Mouse (Mus musculus) liver, embryonic 12.5 days (tissue): ENCODE data around the gene Gm49405. TPM values are rescaled to one million over a fixed set of nuclear protein-coding genes. Genes with fewer than 3 reads are reported as not detected.

Experiments used
- ATAC-seq: fragments of 200-750 bp; cut with Nextera tagmentation; 2 replicates; pipeline ENCODE4 v1.8.0; 2017; ENCODE audit warnings: moderate number of reproducible peaks, mild to moderate bottlenecking, moderate library complexity
- H3K27ac ChIP-seq: fragments of 300-500 bp; sonication (generic); 2 replicates; pipeline ENCODE4 v1.5.1; 2016; ENCODE audit warnings: mild to moderate bottlenecking
- H3K27me3 ChIP-seq: fragments of 300-500 bp; sonication (generic); replicated peaks from 2 replicates; pipeline ENCODE4 v1.6.1; 2016; ENCODE audit warnings: mild to moderate bottlenecking, moderate library complexity
- H3K36me3 ChIP-seq: fragments of 300-500 bp; sonication (generic); 2 replicates; pipeline ENCODE4 v1.6.1; 2016; ENCODE audit warnings: mild to moderate bottlenecking, moderate library complexity
- H3K4me1 ChIP-seq: fragments of 300-500 bp; sonication (generic); 2 replicates; pipeline ENCODE4 v1.6.1; 2016
- H3K4me2 ChIP-seq: fragments of 300-500 bp; sonication (generic); 2 replicates; pipeline ENCODE4 v1.6.1; 2016; ENCODE audit warnings: mild to moderate bottlenecking, moderate library complexity
- H3K4me3 ChIP-seq: fragments of 300-500 bp; sonication (generic); 2 replicates; pipeline ENCODE4 v1.5.1; 2016; ENCODE audit warnings: mild to moderate bottlenecking, moderate library complexity
- H3K9ac ChIP-seq: fragments of 300-500 bp; sonication (generic); 2 replicates; pipeline ENCODE4 v1.6.1; 2016; ENCODE audit warnings: mild to moderate bottlenecking, moderate library complexity
- H3K9me3 ChIP-seq: fragments of 300-500 bp; sonication (generic); replicated peaks from 2 replicates; pipeline ENCODE4 v1.6.1; 2016; ENCODE audit warnings: mild to moderate bottlenecking, moderate library complexity
- WGBS: fragments of 180-500 bp; shearing (Covaris S2); methylation state at CpG from one replicate; pipeline ENCODE4 v1.1.7; 2016; ENCODE audit not compliant: insufficient replicate concordance; 5-methylcytosine and 5-hydroxymethylcytosine counted together
- polyA plus RNA-seq: library from polyadenylated mRNA; unstranded; fragments of >200 nt; fragmentation: Nextera tagmentation; extraction: Ambion mirVana; gene quantifications from 2 replicates; pipeline ENCODE4 v1.2.1, GENCODE M21; 2016

The Gm49405 gene
- polyA plus RNA-seq, 1 experiment from 2014 or later, result 1.1 TPM

DNA sequence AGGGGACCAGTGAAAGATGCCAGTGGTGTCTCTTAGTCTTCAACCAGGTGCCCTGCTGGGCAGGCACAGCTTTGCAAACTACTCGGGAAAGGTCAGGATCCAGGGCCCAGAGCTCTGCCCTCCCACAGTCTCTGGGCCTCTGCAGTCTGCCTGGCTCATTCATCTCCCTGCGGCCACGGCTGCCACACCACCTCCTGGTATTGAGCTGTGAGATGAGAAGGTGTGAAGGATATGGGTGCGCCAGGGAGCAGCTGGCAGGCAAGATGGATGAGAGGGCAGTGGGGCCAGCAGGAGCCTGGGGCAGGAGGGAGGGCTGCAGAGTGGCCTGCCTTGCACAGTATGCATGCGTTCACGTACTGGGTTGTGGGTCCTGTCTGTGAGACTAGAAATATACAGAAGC, 9.6 kb upstream of the Gm49405 start:
- H3K4me2 ChIP-seq, result no peak overlapping the region
- peaks cover 23% of the 10 kb centered on the region for H3K4me1 ChIP-seq
- no peak overlapping the region for H3K27ac ChIP-seq
- no peak overlapping the region for H3K9ac ChIP-seq
- peaks cover 5% of the 10 kb centered on the region; the same call in 1 of the 2 replicates for H3K36me3 ChIP-seq
- no peaks in the 10 kb centered on the region for H3K9me3 ChIP-seq
- 55% methylated on average over 6 of the region's 6 CpGs for WGBS
- H3K4me3 ChIP-seq, result no peak overlapping the region
- ATAC-seq, result no peak
- H3K27me3 ChIP-seq, result peaks cover 24% of the 10 kb centered on the region

DNA sequence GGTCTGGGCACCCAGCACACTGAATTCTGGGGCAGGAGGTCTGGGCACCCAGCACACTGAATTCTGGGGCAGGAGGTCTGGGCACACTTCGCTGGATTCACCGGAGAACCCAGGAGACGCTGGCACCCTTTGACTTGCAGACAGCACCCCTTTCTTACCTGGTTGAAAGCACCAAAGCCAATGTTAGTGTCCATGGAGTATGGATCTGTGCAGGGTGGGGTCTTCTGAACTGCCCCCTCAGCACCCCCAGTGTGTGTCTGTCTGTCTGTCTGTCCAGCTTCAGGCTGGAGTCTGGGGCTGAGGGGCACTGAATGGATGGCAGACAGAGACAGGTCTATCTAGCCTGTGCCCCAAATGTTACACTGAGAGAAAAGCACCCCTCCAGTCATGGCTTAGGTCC, 8.9 kb upstream of the Gm49405 start:
- H3K4me1 ChIP-seq, result peaks cover 15% of the 10 kb centered on the region
- H3K27me3 ChIP-seq, result peaks cover 28% of the 10 kb centered on the region
- H3K9ac ChIP-seq, result no peak overlapping the region
- H3K27ac ChIP-seq, result no peak overlapping the region
- ATAC-seq, result no peak
- no peak overlapping the region for H3K4me2 ChIP-seq
- no peak overlapping the region for H3K4me3 ChIP-seq
- H3K36me3 ChIP-seq, result peaks cover 5% of the 10 kb centered on the region; the same call in 1 of the 2 replicates
- no peaks in the 10 kb centered on the region for H3K9me3 ChIP-seq
- WGBS, result 86% methylated on average over 3 of the region's 3 CpGs

DNA sequence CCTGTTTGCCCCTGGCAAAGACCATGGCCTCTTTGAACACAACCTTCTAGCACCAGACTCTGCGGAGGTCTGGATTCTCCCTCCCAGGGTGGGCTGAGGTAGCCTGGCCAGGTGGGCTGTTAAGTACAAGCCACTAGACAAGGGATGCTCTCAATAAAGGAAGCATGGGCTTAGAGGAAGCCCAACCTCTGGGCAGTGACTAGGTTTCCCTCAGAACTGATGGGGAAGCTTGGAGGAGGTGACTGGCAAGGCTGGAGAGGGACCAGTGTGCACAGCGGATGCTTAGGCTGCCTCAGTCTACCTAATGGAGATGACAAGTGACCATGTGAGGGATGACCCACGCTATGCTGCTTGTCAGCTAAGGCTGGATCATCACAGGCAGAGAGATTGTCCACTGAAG, 8.5 kb upstream of the Gm49405 start:
- Histone ChIP-seq H3K4me1 (peaks cover 11% of the 10 kb centered on the region), H3K27me3 (peaks cover 28% of the 10 kb centered on the region), H3K9me3 (no peaks in the 10 kb centered on the region), H3K4me2 (no peak overlapping the region), H3K27ac (no peak overlapping the region), H3K4me3 (no peak overlapping the region), H3K36me3 (peaks cover 5% of the 10 kb centered on the region; the same call in 1 of the 2 replicates), H3K9ac (no peak overlapping the region)
- no peak for ATAC-seq
- WGBS, result 68% methylated on average over 3 of the region's 3 CpGs

DNA sequence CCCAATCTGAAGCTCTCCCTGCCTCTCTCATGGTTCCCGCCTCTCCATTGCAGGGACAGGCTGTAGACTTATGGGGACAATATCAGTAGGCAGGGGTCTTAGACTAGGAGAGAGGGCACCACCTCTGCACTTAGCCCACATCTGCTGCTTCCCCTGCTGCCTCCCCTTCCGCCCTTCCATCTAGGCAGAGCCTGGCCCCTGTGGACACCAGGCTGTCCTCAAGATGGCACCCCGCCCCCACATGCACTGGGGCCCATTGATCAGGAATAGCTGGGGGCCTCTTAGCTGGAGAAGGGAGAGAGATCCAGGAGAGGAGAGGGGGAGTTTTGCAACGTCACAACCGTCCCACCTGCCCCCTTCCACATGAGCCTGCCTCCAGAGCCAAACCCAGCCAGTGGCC, 8.0 kb upstream of the Gm49405 start, which contains the start of gene Tbx10:
Gene Tbx10 (plus strand): TSS at position 337 of the 400 bp plus-strand sequence.
- WGBS, result 40% methylated on average over 5 of the region's 5 CpGs
- Histone ChIP-seq H3K27me3 (peaks cover 28% of the 10 kb centered on the region), H3K36me3 (peaks cover 5% of the 10 kb centered on the region; the same call in 1 of the 2 replicates), H3K9me3 (no peaks in the 10 kb centered on the region), H3K27ac (no peak within 1 kb of the TSS), H3K4me3 (no peak within 1 kb of the TSS), H3K4me2 (no peak within 1 kb of the TSS), H3K4me1 (0 out of 2 replicates have a peak, but pooled peaks cover 9% of the 10 kb centered on the region), H3K9ac (no peak within 1 kb of the TSS)
- ATAC-seq, result no peak

DNA sequence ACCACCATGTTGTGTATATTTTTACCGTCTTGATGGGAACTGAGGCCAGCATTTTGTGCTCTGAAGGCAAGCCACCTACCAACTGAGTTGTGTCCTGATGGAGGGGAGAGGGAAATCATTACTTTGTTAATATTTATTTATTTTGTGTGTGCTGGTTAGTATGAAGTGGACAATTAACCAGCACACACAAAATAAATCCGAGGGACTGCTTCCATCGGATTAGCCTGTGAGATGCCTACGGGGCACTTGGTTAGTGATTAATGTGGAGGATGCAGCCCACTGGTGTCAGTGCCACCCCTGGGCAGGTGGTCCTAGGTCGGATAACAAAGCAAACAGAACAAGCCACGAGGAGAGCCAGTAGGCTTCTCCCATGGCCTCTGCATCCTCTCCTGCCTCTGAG, 5.5 kb upstream of the Gm49405 start:
- no peaks in the 10 kb centered on the region for H3K9me3 ChIP-seq
- H3K9ac ChIP-seq, result no peak overlapping the region
- ATAC-seq, result no peak
- H3K27me3 ChIP-seq, result peaks cover 31% of the 10 kb centered on the region
- peaks cover 21% of the 10 kb centered on the region for H3K4me1 ChIP-seq
- H3K4me2 ChIP-seq, result no peak overlapping the region
- H3K4me3 ChIP-seq, result no peak overlapping the region
- H3K27ac ChIP-seq, result no peak overlapping the region
- 58% methylated on average over 6 of the region's 6 CpGs for WGBS
- no peaks in the 10 kb centered on the region for H3K36me3 ChIP-seq

DNA sequence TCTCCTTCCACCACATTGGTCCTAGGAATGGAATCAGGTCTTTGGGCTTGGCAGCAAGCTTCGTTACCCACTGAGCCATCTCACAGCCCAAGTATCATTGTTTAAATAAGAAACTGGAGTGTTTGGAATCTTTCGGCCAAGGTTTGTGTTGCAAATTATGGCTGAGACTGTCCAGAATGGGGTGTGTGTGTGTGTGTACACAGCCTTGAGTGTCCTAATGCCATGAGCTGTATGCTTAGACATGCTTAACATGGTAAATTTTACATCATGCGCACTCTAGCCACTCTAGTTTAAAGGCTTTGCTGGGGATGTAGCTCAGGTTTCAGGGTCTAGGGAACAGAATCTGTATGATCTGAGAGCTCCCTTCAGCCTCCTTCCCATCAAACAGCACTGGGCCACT, 4.9 kb upstream of the Gm49405 start:
- WGBS, result 81% methylated on average over 3 of the region's 3 CpGs
- ATAC-seq, result no peak
- H3K27me3 ChIP-seq, result peaks cover 31% of the 10 kb centered on the region
- H3K4me1 ChIP-seq, result peaks cover 21% of the 10 kb centered on the region
- no peak overlapping the region for H3K27ac ChIP-seq
- H3K36me3 ChIP-seq, result no peaks in the 10 kb centered on the region
- H3K9me3 ChIP-seq, result no peaks in the 10 kb centered on the region
- no peak overlapping the region for H3K4me3 ChIP-seq
- no peak overlapping the region for H3K4me2 ChIP-seq
- no peak overlapping the region for H3K9ac ChIP-seq

DNA sequence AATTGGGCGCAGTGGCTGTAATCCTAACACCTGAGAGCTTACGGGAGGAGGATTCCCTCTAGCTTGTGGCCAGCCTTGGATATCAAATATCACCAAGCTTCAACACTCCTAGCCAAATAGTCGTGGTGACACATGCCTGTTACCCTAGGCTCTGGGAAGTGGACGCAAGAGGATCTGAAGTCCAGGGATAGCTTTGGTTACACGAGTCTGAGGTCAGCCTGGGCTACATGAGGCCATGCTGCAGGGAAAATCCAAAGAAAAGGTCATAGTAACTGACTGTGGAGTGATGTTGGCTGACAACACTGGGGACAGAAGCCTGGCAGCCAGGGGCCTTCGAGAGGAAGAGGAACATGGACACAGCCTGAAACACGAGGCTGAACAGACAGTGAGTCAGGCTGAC, 4.3 kb upstream of the Gm49405 start:
- Histone ChIP-seq H3K27ac (no peak overlapping the region), H3K4me2 (no peak overlapping the region), H3K27me3 (peaks cover 31% of the 10 kb centered on the region), H3K36me3 (no peaks in the 10 kb centered on the region), H3K4me1 (peaks cover 27% of the 10 kb centered on the region), H3K9me3 (no peaks in the 10 kb centered on the region), H3K9ac (no peak overlapping the region), H3K4me3 (no peak overlapping the region)
- ATAC-seq, result no peak
- WGBS, result 58% methylated on average over 7 of the region's 7 CpGs

DNA sequence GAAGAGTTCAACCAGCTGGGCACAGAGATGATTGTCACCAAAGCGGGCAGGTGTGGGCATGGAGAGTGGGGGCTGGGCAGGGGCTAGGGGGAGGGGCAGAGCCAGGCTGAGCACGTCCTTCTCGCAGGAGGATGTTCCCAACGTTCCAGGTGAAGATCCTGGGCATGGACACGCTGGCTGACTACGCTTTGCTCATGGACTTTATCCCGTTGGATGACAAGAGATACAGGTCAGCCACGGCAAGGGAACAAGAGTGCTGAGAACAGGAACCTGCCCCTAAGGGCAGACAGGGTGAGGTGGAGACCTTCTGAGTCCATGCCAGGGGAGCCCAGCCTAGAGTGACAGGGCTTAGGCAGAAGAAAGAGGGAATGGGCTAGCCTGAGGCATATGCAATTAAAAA, 3.7 kb upstream of the Gm49405 start:
- peaks cover 28% of the 10 kb centered on the region for H3K27me3 ChIP-seq
- ATAC-seq, result no peak
- no peak overlapping the region for H3K4me2 ChIP-seq
- H3K4me3 ChIP-seq, result no peak overlapping the region
- no peak overlapping the region for H3K9ac ChIP-seq
- no peak overlapping the region for H3K27ac ChIP-seq
- no peaks in the 10 kb centered on the region for H3K36me3 ChIP-seq
- 71% methylated on average over 8 of the region's 8 CpGs for WGBS
- H3K9me3 ChIP-seq, result no peaks in the 10 kb centered on the region
- peaks cover 34% of the 10 kb centered on the region for H3K4me1 ChIP-seq

DNA sequence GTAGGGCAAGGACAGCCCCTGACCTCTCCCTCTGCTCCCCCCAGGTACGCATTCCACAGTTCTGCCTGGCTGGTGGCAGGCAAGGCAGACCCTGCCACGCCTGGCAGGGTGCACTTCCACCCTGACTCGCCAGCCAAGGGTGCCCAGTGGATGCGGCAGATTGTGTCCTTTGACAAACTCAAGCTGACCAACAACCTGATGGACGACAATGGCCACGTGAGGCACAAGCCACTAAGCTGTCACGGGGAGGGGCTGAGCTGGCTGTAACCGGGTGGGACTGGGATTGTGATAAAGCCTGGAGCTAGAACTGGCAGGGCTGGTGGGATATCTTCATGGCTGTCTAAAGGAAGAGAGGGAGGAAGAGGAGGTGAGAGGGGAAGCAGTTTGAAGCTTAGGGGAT, 3.2 kb upstream of the Gm49405 start:
- WGBS, result 50% methylated on average over 8 of the region's 8 CpGs
- Histone ChIP-seq H3K27me3 (peaks cover 23% of the 10 kb centered on the region), H3K4me3 (no peak overlapping the region), H3K36me3 (no peaks in the 10 kb centered on the region), H3K4me1 (peaks cover 38% of the 10 kb centered on the region), H3K9ac (no peak overlapping the region), H3K27ac (no peak overlapping the region), H3K4me2 (no peak overlapping the region), H3K9me3 (no peaks in the 10 kb centered on the region)
- no peak for ATAC-seq

DNA sequence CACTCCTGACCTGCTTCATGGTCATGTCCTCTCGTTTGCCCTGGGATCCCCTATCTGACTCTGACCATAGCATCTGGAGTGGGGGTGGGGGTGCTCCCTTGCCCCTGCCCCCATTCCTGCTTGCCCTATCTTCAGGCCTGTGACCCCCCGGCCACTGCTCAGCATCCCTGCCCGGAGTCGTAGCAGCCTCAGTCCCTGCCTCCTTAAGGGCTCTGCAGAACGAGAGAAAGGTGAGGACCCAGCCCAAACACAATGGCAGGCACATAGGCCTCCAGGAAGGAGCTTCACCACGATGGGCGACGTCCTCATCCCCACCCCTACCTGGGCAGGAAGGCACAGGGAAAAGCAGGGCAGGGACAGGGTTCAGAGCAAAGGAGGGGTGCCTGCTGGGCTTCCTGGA, 2.1 kb upstream of the Gm49405 start:
- no peaks in the 10 kb centered on the region for H3K36me3 ChIP-seq
- H3K27ac ChIP-seq, result no peak overlapping the region
- H3K9me3 ChIP-seq, result no peaks in the 10 kb centered on the region
- H3K4me1 ChIP-seq, result peaks cover 32% of the 10 kb centered on the region
- H3K4me2 ChIP-seq, result no peak overlapping the region
- no peak overlapping the region for H3K4me3 ChIP-seq
- 68% methylated on average over 8 of the region's 8 CpGs for WGBS
- ATAC-seq, result no peak
- no peak overlapping the region for H3K9ac ChIP-seq
- H3K27me3 ChIP-seq, result peaks cover 13% of the 10 kb centered on the region

DNA sequence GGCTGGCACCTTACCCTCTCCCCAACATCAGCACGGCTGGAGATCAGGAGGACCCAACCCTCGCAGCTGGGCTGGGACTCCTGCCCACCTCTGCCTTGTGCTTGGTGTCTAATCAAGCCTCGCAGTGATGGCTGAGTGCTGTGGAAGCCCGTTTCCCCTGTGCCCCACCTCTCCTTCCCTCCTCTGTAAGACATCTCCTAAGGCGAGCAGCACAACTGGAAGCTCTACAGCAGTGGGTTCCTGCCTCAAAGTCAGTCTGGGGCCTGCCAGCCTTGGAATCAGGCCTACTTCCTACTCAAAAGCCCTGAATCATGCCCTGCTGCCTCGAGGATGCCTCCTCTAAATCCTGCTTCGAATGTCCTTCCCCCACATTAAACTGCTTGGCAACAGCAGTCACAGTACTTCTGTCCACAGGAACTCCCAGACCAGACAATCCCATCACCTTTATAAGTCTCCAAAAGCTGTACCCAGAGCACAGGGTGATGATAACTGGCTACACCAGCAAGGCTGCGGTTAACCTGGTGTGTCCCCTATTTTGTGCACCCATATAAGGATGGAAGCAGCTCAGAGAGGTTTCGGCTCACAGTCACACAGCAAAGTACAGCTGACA, 1.2 kb upstream of the Gm49405 start:
- Histone ChIP-seq H3K4me3 (peak overlapping the region; percentile 83; the same call in 1 of the 2 replicates), H3K9ac (peak overlapping the region; percentile 92; the same call in 1 of the 2 replicates)

DNA sequence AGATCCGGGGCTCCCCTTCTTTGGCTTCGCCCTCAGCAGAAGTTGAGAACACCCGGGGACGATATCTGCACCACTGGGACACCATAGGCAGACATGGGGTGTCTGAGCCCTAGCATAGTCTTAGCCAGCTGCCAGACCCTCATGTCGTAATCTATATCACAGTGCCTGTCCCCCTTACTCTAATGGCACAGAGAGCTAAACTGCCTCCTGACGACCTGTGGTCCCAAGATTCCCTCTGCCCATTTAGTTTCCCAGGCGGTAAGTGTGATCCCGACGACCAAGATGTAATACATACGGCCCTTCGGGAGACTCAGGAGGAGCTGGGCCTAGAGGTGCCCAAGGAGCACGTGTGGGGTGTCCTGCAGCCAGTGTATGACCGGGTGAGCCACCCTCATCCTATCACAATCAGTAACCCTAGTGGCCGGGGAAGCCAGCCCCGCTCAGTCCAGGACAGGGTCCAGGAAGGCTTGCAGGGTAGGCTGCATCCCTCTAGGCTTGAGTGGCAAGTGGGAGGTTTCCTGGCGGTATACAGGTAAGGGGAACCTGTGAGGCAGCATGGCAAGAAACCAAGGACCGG, 611 bp downstream of the Gm49405 start:
- H3K36me3 ChIP-seq, result peaks cover 11% of the 10 kb centered on the region
- H3K9ac ChIP-seq, result peak overlapping the region; percentile 92
- 25% methylated on average over 17 of the region's 17 CpGs for WGBS
- peaks cover 29% of the 10 kb centered on the region for H3K4me1 ChIP-seq
- peak overlapping the region; percentile 83 for H3K4me3 ChIP-seq
- peak overlapping the region; percentile 99 for H3K4me2 ChIP-seq
- H3K27me3 ChIP-seq, result peaks cover 5% of the 10 kb centered on the region; the same call in 1 of the 2 replicates
- H3K27ac ChIP-seq, result peak overlapping the region; percentile 92
- peak; percentile 11 for ATAC-seq
- H3K9me3 ChIP-seq, result no peaks in the 10 kb centered on the region

More for the DNA sequence above, 1.2 kb upstream of the Gm49405 start:
- H3K27me3 ChIP-seq, result peaks cover 12% of the 10 kb centered on the region; the same call in 1 of the 2 replicates
- WGBS, result 73% methylated on average over 9 of the region's 9 CpGs
- H3K4me1 ChIP-seq, result peaks cover 32% of the 10 kb centered on the region
- no peaks in the 10 kb centered on the region for H3K36me3 ChIP-seq
- peak overlapping the region; percentile 99 for H3K4me2 ChIP-seq
- H3K9me3 ChIP-seq, result no peaks in the 10 kb centered on the region
- H3K27ac ChIP-seq, result peak overlapping the region; percentile 92; the same call in 1 of the 2 replicates
- no peak for ATAC-seq
